Mouse (Mus musculus): ENCODE data around the gene Nap1l4. TPM values are rescaled to one million over a fixed set of nuclear protein-coding genes. Genes with fewer than 3 reads are reported as not detected.
A peak's percentile ranks its signal among the peaks of the same experiment; 100 is the strongest.

Nap1l4 gene
- total RNA-seq, 2 experiments from 2014 or later: 188 to 209 TPM

- H3K4me3 ChIP-seq: no peak overlapping the region
- peak; percentile 96 for TF ChIP-seq CTCF (IDR thresholded peaks at IDR 0.05)
- peak; percentile 85 for DNase-seq
- intact Hi-C loops (cut with DNase I): loop anchor here (5.0 to 10.0 kb wide), 3 partner anchors 235 to 465 kb away; partner anchors contain the start of genes Trpm5 and Tspan32
- no peak overlapping the region for H3K27ac ChIP-seq
These were observed 79.0 kb downstream of the Nap1l4 start for GRCm38 (mm10) chr7:143469946-143470345.

DNA sequence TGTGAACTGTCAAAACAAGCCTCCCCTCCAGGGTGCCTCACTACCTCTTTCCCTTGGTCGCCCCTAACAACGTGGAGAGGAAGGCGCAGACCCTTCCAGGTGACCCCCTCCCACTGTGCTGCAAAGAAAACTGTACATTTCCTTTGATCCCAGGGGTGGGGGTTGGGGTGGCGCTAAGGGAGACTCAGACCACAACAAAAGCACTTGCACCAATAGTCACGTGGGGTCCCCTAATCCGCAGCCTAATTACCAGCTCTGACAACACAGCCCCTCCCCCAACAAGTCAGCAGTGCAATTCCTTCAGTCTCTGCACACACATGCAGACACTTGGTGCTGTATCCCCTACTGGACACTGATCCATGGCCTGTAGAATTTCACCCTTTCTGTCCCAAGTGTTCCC is 81.2 kb downstream of the Nap1l4 start:
- no peak for DNase-seq
- H3K27ac ChIP-seq: no peak overlapping the region
- intact Hi-C loops (cut with DNase I): loop anchor here (5.0 to 10.0 kb wide), 3 partner anchors 233 to 463 kb away; partner anchors contain the start of genes Trpm5 and Tspan32
- TF ChIP-seq CTCF (IDR thresholded peaks at IDR 0.05): no peak
- no peak overlapping the region for H3K4me3 ChIP-seq

DNA sequence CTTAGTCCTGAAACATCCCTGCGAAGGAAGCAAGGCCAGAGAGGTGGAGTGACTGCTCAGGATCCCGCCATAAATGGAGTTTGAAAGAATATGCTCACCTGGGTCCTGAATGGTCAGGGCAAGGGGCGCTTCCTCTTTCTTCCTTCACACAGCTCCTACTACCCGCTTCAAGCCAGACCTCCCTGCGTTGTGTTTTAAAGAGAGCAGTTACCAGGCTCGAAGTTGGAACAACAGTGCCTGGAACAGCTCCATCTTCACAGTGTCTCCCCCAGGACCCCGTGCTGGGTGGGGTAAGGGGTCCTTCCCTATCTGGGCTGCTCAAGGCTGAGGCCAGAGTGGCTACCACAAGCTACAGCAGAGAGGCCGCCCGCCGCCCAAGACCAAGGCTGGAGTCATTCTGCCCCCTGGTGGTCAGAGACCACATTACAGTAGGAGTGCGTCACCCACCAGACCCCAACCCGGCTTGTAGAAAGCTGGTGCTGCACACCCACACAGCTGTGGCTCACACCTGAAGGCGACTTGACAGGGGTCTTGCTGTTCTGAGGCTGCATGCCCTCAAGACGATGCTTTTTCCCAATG is 82.7 kb downstream of the Nap1l4 start:
- Histone ChIP-seq H3K4me3 (no peak overlapping the region), H3K27ac (no peak overlapping the region)
- peak; percentile 98; the same call in 1 of the 2 replicates for TF ChIP-seq CTCF (IDR thresholded peaks at IDR 0.05)
- intact Hi-C loops (cut with DNase I): loop anchor here (1.0 to 10.0 kb wide), 4 partner anchors 231 to 461 kb away; partner anchors contain the start of genes Trpm5 and Tspan32
- DNase-seq: peak; percentile 85

GRCm38 (mm10) chr7:143464811-143465560 is 83.9 kb downstream of the Nap1l4 start:
- intact Hi-C loops (cut with DNase I): loop anchor here (5.0 to 10.0 kb wide), 6 partner anchors 58 to 460 kb away; partner anchors contain the start of genes Trpm5 and Tspan32
- H3K4me3 ChIP-seq: peak overlapping the region; percentile 67
- peak; percentile 61 for DNase-seq
- no peak for TF ChIP-seq CTCF (IDR thresholded peaks at IDR 0.05)
- no peak overlapping the region for H3K27ac ChIP-seq

GRCm38 (mm10) chr7:143463865-143464415 is 85.0 kb downstream of the Nap1l4 start:
- peak; percentile 98 for TF ChIP-seq CTCF (IDR thresholded peaks at IDR 0.05)
- DNase-seq: peak; percentile 87
- Histone ChIP-seq H3K4me3 (peak overlapping the region; percentile 1; the same call in 1 of the 2 replicates), H3K27ac (no peak overlapping the region)
- intact Hi-C loops (cut with DNase I): loop anchor here (5.0 to 10.0 kb wide), 5 partner anchors 57 to 459 kb away; partner anchors contain the start of gene Tspan32

Small RNA genes lying within 50 kb of the gene (microRNA-seq; reads per million reads assigned to microRNA genes)
- gene Mir7064: not detected

Other genes starting within 250 kb of the Nap1l4 start
- 10 to 100 TPM; 23.2 to 23.5 TPM for gene Cdkn1c, start 88.1 kb downstream of the Nap1l4 start, total RNA-seq (2021)
- under 1 TPM; 0.17 to 0.20 TPM for gene Slc22a18, start 75.4 kb downstream of the Nap1l4 start, total RNA-seq (2021)
- not detected for gene Phlda2, start 46.0 kb downstream of the Nap1l4 start, total RNA-seq (2021)
- 10 to 100 TPM; 37.2 to 42.3 TPM for gene Cars, start 51.0 kb upstream of the Nap1l4 start, total RNA-seq (2021)
- gene Tnfrsf26, start 79.6 kb upstream of the Nap1l4 start, total RNA-seq (2021): under 1 TPM; 0.17 to 0.23 TPM
- gene Tnfrsf22, start 100.6 kb upstream of the Nap1l4 start, total RNA-seq (2021): 1 to 10 TPM in 1 of 2 experiments, under 1 TPM in 1; 0.97 to 2.1 TPM
- 1 to 10 TPM; 3.0 to 4.1 TPM for gene Tnfrsf23, start 136.8 kb upstream of the Nap1l4 start, total RNA-seq (2021)
- 10 to 100 TPM; 12.7 to 18.4 TPM for gene Osbpl5, start 207.9 kb upstream of the Nap1l4 start, total RNA-seq (2021)
- gene Mrgprg, start 217.9 kb upstream of the Nap1l4 start, total RNA-seq (2021): 1 to 10 TPM in 1 of 2 experiments, under 1 TPM in 1; 0.26 to 1.3 TPM
- gene Mrgpre, start 235.4 kb upstream of the Nap1l4 start, total RNA-seq (2021): under 1 TPM; 0.43 to 0.84 TPM